Mouse (Mus musculus): ENCODE measurements around the gene Dennd4a. TPM values are rescaled to one million over a fixed set of nuclear protein-coding genes. Genes with fewer than 3 reads are reported as not detected.

The Dennd4a gene
- total and polyA plus RNA-seq, 3 experiments: 22.6 to 41.1 (median 37.1) TPM

DNA sequence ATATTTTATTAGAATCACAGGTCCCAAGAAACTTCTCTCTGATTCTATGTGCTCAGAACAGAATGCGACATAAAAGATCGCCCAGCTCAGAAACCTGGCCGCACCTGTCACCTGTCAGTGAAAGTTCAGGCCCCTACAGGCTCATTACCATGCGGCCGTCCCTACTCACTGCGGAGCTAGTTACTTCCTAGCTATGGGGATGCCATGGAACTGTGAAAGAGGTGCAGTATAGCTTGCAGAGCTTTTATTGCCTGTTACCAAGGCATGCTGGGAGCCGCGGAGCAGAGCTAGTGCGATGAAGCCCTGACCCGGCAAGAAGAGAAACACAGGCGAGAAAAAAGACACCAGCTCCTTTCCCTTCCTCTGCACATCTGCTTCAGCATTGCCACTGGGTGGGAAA is 132.9 kb downstream of the Dennd4a start:
- H3K4me1 ChIP-seq (ENCODE audit: control insufficient read depth in 1 of 2, insufficient read depth in 2 of 2): peaks cover 0 to 12% of the 10 kb centered on the region in 2 experiments; a peak in 2 of 4 replicates
- peak overlapping the region; percentile 32; the same call in 1 of the 2 replicates for H3K4me2 ChIP-seq (ENCODE audit: insufficient read depth, low read depth, poor library complexity, severe bottlenecking)
- dilution Hi-C loops (cut with MboI; ENCODE audit: extremely low pct_ligation_motif_present, extremely low pct_unique_long_range_greater_than_20kb, low sequenced_read_pairs) (no loop called here), in situ Hi-C loops (cut with MboI; ENCODE audit: low pct_ligation_motif_present, low pct_unique_long_range_greater_than_20kb, low sequenced_read_pairs) (loop anchor here (25.0 kb wide), 1 partner anchor 632 kb away; no protein-coding TSS in a partner anchor)
- DNase-seq (ENCODE audit: extremely low read depth): no peak
- no peaks in the 10 kb centered on the region for H3K36me3 ChIP-seq (replicated peaks in 1 of 2; ENCODE audit: control insufficient read depth in 1 of 2, insufficient read depth in 1 of 2, low read length in 1 of 2)
- H3K9ac ChIP-seq (ENCODE audit: insufficient read depth, low read depth): no peak overlapping the region
- no peak overlapping the region for H3K4me3 ChIP-seq (replicated peaks in 1 of 3; ENCODE audit: low read depth in 2 of 3, low read length in 2 of 3, poor library complexity in 1 of 3)
- H3K79me2 ChIP-seq (replicated peaks; ENCODE audit: control insufficient read depth, extremely low read depth, insufficient read depth, poor library complexity, severe bottlenecking): no peaks in the 10 kb centered on the region
- no peak overlapping the region for H3K27ac ChIP-seq (ENCODE audit: insufficient read depth, low read depth)
- peaks cover 43% of the 10 kb centered on the region for H3K27me3 ChIP-seq (replicated peaks)
- TF ChIP-seq BHLHE40 (IDR thresholded peaks at IDR 0.05; ENCODE audit: low read depth, low read length) (no peak), KAT2A (IDR thresholded peaks at IDR 0.05; ENCODE audit: insufficient replicate concordance, low read length) (no peak), MXI1 (IDR thresholded peaks at IDR 0.05; ENCODE audit: low read depth, low read length) (no peak), TCF12 (IDR thresholded peaks at IDR 0.05; ENCODE audit: low read depth, low read length) (no peak), MYC (IDR thresholded peaks at IDR 0.05; ENCODE audit: low read depth, low read length) (no peak), E2F4 (IDR thresholded peaks at IDR 0.05; ENCODE audit: insufficient replicate concordance, low read depth, low read length) (no peak), ZKSCAN1 (IDR thresholded peaks at IDR 0.05; ENCODE audit: borderline replicate concordance, low read depth, low read length) (no peak), SMC3 (IDR thresholded peaks at IDR 0.05; ENCODE audit: low read depth, low read length) (no peak)
- no peaks in the 10 kb centered on the region for H3K9me3 ChIP-seq (replicated peaks; ENCODE audit: low read length)

- no peak for DNase-seq (ENCODE audit: extremely low read depth)
These were observed 136.4 kb downstream of the Dennd4a start for GRCm38 (mm10) chr9:64947483-64948095.

GRCm38 (mm10) chr9:64951161-64951657 is 140.1 kb downstream of the Dennd4a start, which contains the start of gene Slc24a1:
Gene Slc24a1, minus strand, starts transcription at chr9:64951607.
- Histone ChIP-seq H3K4me1 (ENCODE audit: control insufficient read depth in 1 of 2, insufficient read depth in 2 of 2) (peaks cover 0 to 12% of the 10 kb centered on the region in 2 experiments; a peak in 2 of 4 replicates), H3K79me2 (replicated peaks; ENCODE audit: control insufficient read depth, extremely low read depth, insufficient read depth, poor library complexity, severe bottlenecking) (no peaks in the 10 kb centered on the region), H3K4me3 (replicated peaks in 1 of 3; ENCODE audit: low read depth in 2 of 3, low read length in 2 of 3, poor library complexity in 1 of 3) (no peak within 1 kb of the TSS), H3K9me3 (replicated peaks; ENCODE audit: low read length) (peaks cover 8% of the 10 kb centered on the region), H3K36me3 (replicated peaks in 1 of 2; ENCODE audit: control insufficient read depth in 1 of 2, insufficient read depth in 1 of 2, low read length in 1 of 2) (no peaks in the 10 kb centered on the region), H3K27ac (ENCODE audit: insufficient read depth, low read depth) (no peak within 1 kb of the TSS), H3K4me2 (ENCODE audit: insufficient read depth, low read depth, poor library complexity, severe bottlenecking) (no peak within 1 kb of the TSS), H3K27me3 (replicated peaks) (peaks cover 80% of the 10 kb centered on the region), H3K9ac (ENCODE audit: insufficient read depth, low read depth) (no peak within 1 kb of the TSS)
- dilution Hi-C loops (cut with MboI; ENCODE audit: extremely low pct_ligation_motif_present, extremely low pct_unique_long_range_greater_than_20kb, low sequenced_read_pairs): no loop called here
- TF ChIP-seq SIN3A (IDR thresholded peaks at IDR 0.05; ENCODE audit: low read length): no peak
- TF ChIP-seq E2F4 (IDR thresholded peaks at IDR 0.05; ENCODE audit: insufficient replicate concordance, low read depth, low read length): no peak
- TF ChIP-seq NRF1 (IDR thresholded peaks at IDR 0.05; ENCODE audit: low read depth, low read length): no peak
- TF ChIP-seq POLR2A (IDR thresholded peaks at IDR 0.05; ENCODE audit: low read depth, low read length): no peak
- no peak for TF ChIP-seq GABPA (IDR thresholded peaks at IDR 0.05; ENCODE audit: insufficient replicate concordance, low read depth, low read length)
- TF ChIP-seq ETS1 (conservative IDR thresholded peaks at IDR 0.05; ENCODE audit: low read depth, low read length): no peak
- no peak for TF ChIP-seq KAT2A (IDR thresholded peaks at IDR 0.05; ENCODE audit: insufficient replicate concordance, low read length)
- TF ChIP-seq MAX (IDR thresholded peaks at IDR 0.05; ENCODE audit: low read length): no peak
- no peak for TF ChIP-seq RCOR1 (conservative IDR thresholded peaks at IDR 0.05; ENCODE audit: low read depth, low read length)
- no peak for TF ChIP-seq TCF12 (IDR thresholded peaks at IDR 0.05; ENCODE audit: low read depth, low read length)
- no peak for TF ChIP-seq CTCF (conservative IDR thresholded peaks at IDR 0.05 in 1 of 2, IDR thresholded peaks at IDR 0.05 in 1 of 2; ENCODE audit: low read depth in 2 of 2, low read length in 2 of 2)
- TF ChIP-seq IRF4 (IDR thresholded peaks at IDR 0.05; ENCODE audit: low read depth, low read length): no peak
- no peak for TF ChIP-seq NELFE (IDR thresholded peaks at IDR 0.05; ENCODE audit: low read depth, low read length)
- no peak for TF ChIP-seq UBTF (IDR thresholded peaks at IDR 0.05; ENCODE audit: low read depth, low read length)
- TF ChIP-seq JUND (conservative IDR thresholded peaks at IDR 0.05; ENCODE audit: low read depth, low read length): no peak
- no peak for TF ChIP-seq BHLHE40 (IDR thresholded peaks at IDR 0.05; ENCODE audit: low read depth, low read length)
- no peak for DNase-seq (ENCODE audit: extremely low read depth)
- in situ Hi-C loops (cut with MboI; ENCODE audit: low pct_ligation_motif_present, low pct_unique_long_range_greater_than_20kb, low sequenced_read_pairs): no loop called here

More at GRCm38 (mm10) chr9:64947483-64948095, 136.4 kb downstream of the Dennd4a start:
- Histone ChIP-seq H3K4me3 (replicated peaks in 1 of 3; ENCODE audit: low read depth in 2 of 3, low read length in 2 of 3, poor library complexity in 1 of 3) (no peak overlapping the region), H3K9ac (ENCODE audit: insufficient read depth, low read depth) (no peak overlapping the region), H3K4me2 (ENCODE audit: insufficient read depth, low read depth, poor library complexity, severe bottlenecking) (no peak overlapping the region), H3K27ac (ENCODE audit: insufficient read depth, low read depth) (no peak overlapping the region), H3K79me2 (replicated peaks; ENCODE audit: control insufficient read depth, extremely low read depth, insufficient read depth, poor library complexity, severe bottlenecking) (no peaks in the 10 kb centered on the region), H3K27me3 (replicated peaks) (peaks cover 76% of the 10 kb centered on the region), H3K9me3 (replicated peaks; ENCODE audit: low read length) (no peaks in the 10 kb centered on the region), H3K36me3 (replicated peaks in 1 of 2; ENCODE audit: control insufficient read depth in 1 of 2, insufficient read depth in 1 of 2, low read length in 1 of 2) (no peaks in the 10 kb centered on the region), H3K4me1 (ENCODE audit: control insufficient read depth in 1 of 2, insufficient read depth in 2 of 2) (peaks cover 0 to 12% of the 10 kb centered on the region in 2 experiments; a peak in 2 of 4 replicates)
- TF ChIP-seq CHD1 (IDR thresholded peaks at IDR 0.05; ENCODE audit: low read depth, low read length) (no peak), SMC3 (IDR thresholded peaks at IDR 0.05; ENCODE audit: low read depth, low read length) (no peak), POLR2A (IDR thresholded peaks at IDR 0.05; ENCODE audit: low read depth, low read length) (peak; percentile 62), ZKSCAN1 (IDR thresholded peaks at IDR 0.05; ENCODE audit: borderline replicate concordance, low read depth, low read length) (no peak), JUN (IDR thresholded peaks at IDR 0.05; ENCODE audit: insufficient read depth, low read depth, low read length) (no peak), TBP (conservative IDR thresholded peaks at IDR 0.05; ENCODE audit: low read depth, low read length) (peak; percentile 85), PAX5 (IDR thresholded peaks at IDR 0.05; ENCODE audit: low read length) (no peak), ZMIZ1 (IDR thresholded peaks at IDR 0.05; ENCODE audit: low read depth, low read length) (peak; percentile 88; the same call in 1 of the 2 replicates), ZC3H11A (IDR thresholded peaks at IDR 0.05; ENCODE audit: low read depth, low read length) (no peak)
- in situ Hi-C loops (cut with MboI; ENCODE audit: low pct_ligation_motif_present, low pct_unique_long_range_greater_than_20kb, low sequenced_read_pairs): loop anchor here (25.0 kb wide), 1 partner anchor 635 kb away; no protein-coding TSS in a partner anchor
- dilution Hi-C loops (cut with MboI; ENCODE audit: extremely low pct_ligation_motif_present, extremely low pct_unique_long_range_greater_than_20kb, low sequenced_read_pairs): no loop called here

Measured in CH12.LX (cell line).